Mouse (Mus musculus): ENCODE results near the gene Acot2. TPM values are rescaled to one million over a fixed set of nuclear protein-coding genes. Genes with fewer than 3 reads are reported as not detected.

Acot2 gene
- total and polyA plus RNA-seq, 3 experiments = 9.8 to 13.0 TPM; not detected in 1

DNA sequence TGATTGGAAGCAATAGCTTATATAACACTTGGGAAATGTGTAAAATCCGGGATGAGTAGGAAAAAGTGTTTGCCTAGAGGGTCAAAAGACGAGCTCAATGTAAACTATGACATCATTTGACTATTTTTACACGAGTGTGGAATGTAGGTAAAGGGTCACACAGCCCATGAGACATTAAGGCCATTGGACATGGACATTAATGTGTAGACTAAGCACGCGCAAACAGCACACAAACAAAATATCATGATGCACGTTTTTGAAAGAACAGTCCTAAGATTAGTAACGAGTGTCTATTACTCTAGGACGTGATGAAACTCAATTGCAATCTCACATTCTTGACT lies 449 bp upstream of the Acot2 start:
- peak; percentile 86; the same call in 1 of the 2 replicates for TF ChIP-seq MXI1 (IDR thresholded peaks at IDR 0.05; ENCODE audit: low read depth, low read length)
- no peak for TF ChIP-seq ZMIZ1 (IDR thresholded peaks at IDR 0.05; ENCODE audit: low read depth, low read length)
- TF ChIP-seq NELFE (IDR thresholded peaks at IDR 0.05; ENCODE audit: low read depth, low read length) = no peak
- TF ChIP-seq NRF1 (IDR thresholded peaks at IDR 0.05; ENCODE audit: insufficient read depth, low read depth, low read length, poor library complexity, severe bottlenecking) = no peak
- no peak for TF ChIP-seq TCF12 (IDR thresholded peaks at IDR 0.05; ENCODE audit: low read depth, low read length)
- no peak for TF ChIP-seq ELF1 (IDR thresholded peaks at IDR 0.05; ENCODE audit: low read depth, low read length)
- TF ChIP-seq ETS1 (IDR thresholded peaks at IDR 0.05; ENCODE audit: low read depth, low read length) = peak; percentile 63
- TF ChIP-seq EP300 (IDR thresholded peaks at IDR 0.05; ENCODE audit: low read depth in 1 of 2, low read length in 2 of 2) = peak in 1 of 2 experiments; percentile 52; a peak in 1 of 4 replicates
- no peak for TF ChIP-seq RAD21 (IDR thresholded peaks at IDR 0.05; ENCODE audit: low read depth, low read length)
- no peak for TF ChIP-seq ZKSCAN1 (IDR thresholded peaks at IDR 0.05; ENCODE audit: low read depth, low read length)
- TF ChIP-seq POLR2A (IDR thresholded peaks at IDR 0.05; ENCODE audit: control insufficient read depth in 1 of 2, insufficient read depth in 1 of 2, low read depth in 1 of 2, low read length in 2 of 2, poor library complexity in 1 of 2) = no peak
- peak; percentile 44 for TF ChIP-seq BHLHE40 (IDR thresholded peaks at IDR 0.05; ENCODE audit: borderline replicate concordance, low read depth, low read length)
- no peak for TF ChIP-seq GATA1 (IDR thresholded peaks at IDR 0.05; ENCODE audit: low read depth, low read length)
- TF ChIP-seq MYC (IDR thresholded peaks at IDR 0.05; ENCODE audit: low read depth, low read length) = 0 out of 2 replicates have a peak, but pooled peaks have one; percentile 51
- H3K4me3 ChIP-seq (ENCODE audit: control insufficient read depth in 1 of 2, insufficient read depth in 1 of 2, low read depth in 2 of 2, low read length in 2 of 2) = peak overlapping the region; percentile 74 to 79
- H3K27ac ChIP-seq (ENCODE audit: control insufficient read depth, low read depth, low read length) = peak overlapping the region; percentile 93
- H3K79me2 ChIP-seq (ENCODE audit: control insufficient read depth, insufficient read depth, low read length, poor library complexity) = peaks cover 13% of the 10 kb centered on the region
- DNase-seq (ENCODE audit: low read depth, low spot score) = no peak
- no peaks in the 10 kb centered on the region for H3K9me3 ChIP-seq (replicated peaks; ENCODE audit: insufficient read depth, low read length)
- peaks cover 0 to 18% of the 10 kb centered on the region in 2 experiments; a peak in 3 of 4 replicates for H3K36me3 ChIP-seq (ENCODE audit: control insufficient read depth in 1 of 2, insufficient read depth in 2 of 2, low read length in 2 of 2)
- peaks cover 10 to 14% of the 10 kb centered on the region in 2 experiments for H3K4me1 ChIP-seq (ENCODE audit: control insufficient read depth in 1 of 2, insufficient read depth in 2 of 2, low read length in 2 of 2)
- peak overlapping the region; percentile 82 for H3K9ac ChIP-seq (ENCODE audit: control insufficient read depth, low read depth, low read length, poor library complexity, severe bottlenecking)
- no peaks in the 10 kb centered on the region for H3K27me3 ChIP-seq (ENCODE audit: control insufficient read depth in 1 of 2, insufficient read depth in 2 of 2, low read length in 2 of 2)

- peak overlapping the region; percentile 74 to 79 for H3K4me3 ChIP-seq (ENCODE audit: control insufficient read depth in 1 of 2, insufficient read depth in 1 of 2, low read depth in 2 of 2, low read length in 2 of 2)
- peaks cover 10 to 14% of the 10 kb centered on the region in 2 experiments for H3K4me1 ChIP-seq (ENCODE audit: control insufficient read depth in 1 of 2, insufficient read depth in 2 of 2, low read length in 2 of 2)
- H3K27me3 ChIP-seq (ENCODE audit: control insufficient read depth in 1 of 2, insufficient read depth in 2 of 2, low read length in 2 of 2) = no peaks in the 10 kb centered on the region
- H3K9me3 ChIP-seq (replicated peaks; ENCODE audit: insufficient read depth, low read length) = no peaks in the 10 kb centered on the region
- peak overlapping the region; percentile 93 for H3K27ac ChIP-seq (ENCODE audit: control insufficient read depth, low read depth, low read length)
- peaks cover 2 to 18% of the 10 kb centered on the region in 2 experiments; a peak in 3 of 4 replicates for H3K36me3 ChIP-seq (ENCODE audit: control insufficient read depth in 1 of 2, insufficient read depth in 2 of 2, low read length in 2 of 2)
- no peak for DNase-seq (ENCODE audit: low read depth, low spot score)
- TF ChIP-seq POLR2A (IDR thresholded peaks at IDR 0.05; ENCODE audit: control insufficient read depth in 1 of 2, insufficient read depth in 1 of 2, low read depth in 1 of 2, low read length in 2 of 2, poor library complexity in 1 of 2) = no peak
- TF ChIP-seq USF2 (IDR thresholded peaks at IDR 0.05; ENCODE audit: borderline replicate concordance in 1 of 2, insufficient read depth in 1 of 2, low read depth in 1 of 2, low read length in 2 of 2) = no peak
- no peak for TF ChIP-seq USF1 (IDR thresholded peaks at IDR 0.05; ENCODE audit: low read depth, low read length)
- no peak for TF ChIP-seq RAD21 (IDR thresholded peaks at IDR 0.05; ENCODE audit: low read depth, low read length)
- no peak for TF ChIP-seq NELFE (IDR thresholded peaks at IDR 0.05; ENCODE audit: low read depth, low read length)
- no peak for TF ChIP-seq JUND (IDR thresholded peaks at IDR 0.05; ENCODE audit: low read depth, low read length)
- TF ChIP-seq BHLHE40 (IDR thresholded peaks at IDR 0.05; ENCODE audit: borderline replicate concordance, low read depth, low read length) = no peak
- no peak for TF ChIP-seq POLR2AphosphoS5 (IDR thresholded peaks at IDR 0.05; ENCODE audit: borderline replicate concordance, low read depth, low read length)
- no peak for TF ChIP-seq TCF12 (IDR thresholded peaks at IDR 0.05; ENCODE audit: low read depth, low read length)
- TF ChIP-seq ZKSCAN1 (IDR thresholded peaks at IDR 0.05; ENCODE audit: low read depth, low read length) = no peak
- TF ChIP-seq ZNF384 (IDR thresholded peaks at IDR 0.05; ENCODE audit: low read depth, low read length) = no peak
- no peak for TF ChIP-seq CHD1 (IDR thresholded peaks at IDR 0.05; ENCODE audit: low read depth, low read length)
- peak overlapping the region; percentile 82 for H3K9ac ChIP-seq (ENCODE audit: control insufficient read depth, low read depth, low read length, poor library complexity, severe bottlenecking)
- H3K79me2 ChIP-seq (ENCODE audit: control insufficient read depth, insufficient read depth, low read length, poor library complexity) = peaks cover 13% of the 10 kb centered on the region
These were observed 822 bp downstream of the Acot2 start for GRCm38 (mm10) chr12:83988483-83988882.
